Mouse (Mus musculus): ENCODE measurements around the gene Cpa5. TPM values are rescaled to one million over a fixed set of nuclear protein-coding genes. Genes with fewer than 3 reads are reported as not detected.

The Cpa5 gene
- polyA plus RNA-seq, 1 experiment, result not detected

DNA sequence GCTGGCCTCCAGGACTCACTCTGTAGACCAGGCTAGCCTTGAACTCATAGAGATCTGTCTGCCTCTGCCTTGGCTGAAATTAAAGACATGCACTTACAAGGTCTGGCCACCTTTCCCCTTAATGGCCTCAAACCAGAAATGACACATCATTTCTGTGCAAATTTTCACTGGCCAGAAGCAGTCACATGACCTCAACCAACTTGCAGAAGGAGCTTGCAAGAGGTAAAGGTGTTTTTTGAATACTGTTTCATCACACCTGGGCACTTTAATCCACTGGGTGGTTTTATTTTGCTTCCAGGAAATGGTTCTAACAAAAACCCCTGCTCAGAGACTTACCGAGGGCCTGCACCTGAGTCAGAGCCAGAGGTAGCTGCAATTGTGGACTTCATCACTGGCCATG lies 19.2 kb downstream of the Cpa5 start:
- H3K4me3 ChIP-seq, result no peak overlapping the region

GRCm38 (mm10) chr6:30635361-30635862 lies 24.6 kb downstream of the Cpa5 start:
- H3K27me3 ChIP-seq (ENCODE audit: control insufficient read depth, insufficient read depth, insufficient read length), result no peaks in the 10 kb centered on the region
- no peak overlapping the region for H3ac ChIP-seq (ENCODE audit: control insufficient read depth, insufficient read length)
- H3K36me3 ChIP-seq (ENCODE audit: control insufficient read depth, insufficient read depth), result no peaks in the 10 kb centered on the region
- TF ChIP-seq MYOD1 (IDR thresholded peaks at IDR 0.05; ENCODE audit: control insufficient read depth in 1 of 3, insufficient read length in 2 of 3, low read depth in 2 of 3) (peak in 2 of 3 experiments; percentile 21 to 27), POLR2AphosphoS2 (IDR thresholded peaks at IDR 0.05; ENCODE audit: insufficient read length, low read depth) (no peak)
- no peak overlapping the region for H3K4me2 ChIP-seq (ENCODE audit: low read depth)
- no peak overlapping the region for H3K4me3 ChIP-seq
- no peaks in the 10 kb centered on the region for H3K79me2 ChIP-seq (ENCODE audit: control insufficient read depth, insufficient read depth)

More for the DNA sequence above, 19.2 kb downstream of the Cpa5 start:
- Histone ChIP-seq H3ac (ENCODE audit: control insufficient read depth, insufficient read length) (no peak overlapping the region), H3K4me2 (ENCODE audit: low read depth) (no peak overlapping the region), H3K79me2 (ENCODE audit: control insufficient read depth, insufficient read depth) (no peaks in the 10 kb centered on the region), H3K36me3 (ENCODE audit: control insufficient read depth, insufficient read depth) (no peaks in the 10 kb centered on the region), H3K27me3 (ENCODE audit: control insufficient read depth, insufficient read depth, insufficient read length) (no peaks in the 10 kb centered on the region)
- no peak for TF ChIP-seq MYOG (IDR thresholded peaks at IDR 0.05; ENCODE audit: control insufficient read depth in 1 of 3, insufficient read depth in 1 of 3, insufficient read length in 2 of 3, low read depth in 2 of 3)
- TF ChIP-seq TCF12 (IDR thresholded peaks at IDR 0.05; ENCODE audit: insufficient read depth, poor library complexity, severe bottlenecking), result no peak
- no peak for TF ChIP-seq POLR2A (IDR thresholded peaks at IDR 0.05; ENCODE audit: insufficient read length, low read depth)
- TF ChIP-seq POLR2AphosphoS2 (IDR thresholded peaks at IDR 0.05; ENCODE audit: insufficient read length, low read depth), result no peak
- no peak for TF ChIP-seq USF1 (IDR thresholded peaks at IDR 0.05; ENCODE audit: low read depth)
- TF ChIP-seq MYOD1 (IDR thresholded peaks at IDR 0.05; ENCODE audit: control insufficient read depth in 1 of 3, insufficient read length in 2 of 3, low read depth in 2 of 3), result no peak
- TF ChIP-seq TCF3 (IDR thresholded peaks at IDR 0.05; ENCODE audit: insufficient read length, low read depth), result no peak
- TF ChIP-seq CEBPB (IDR thresholded peaks at IDR 0.05; ENCODE audit: insufficient read depth, poor library complexity, severe bottlenecking), result no peak
- no peak for TF ChIP-seq MAX (IDR thresholded peaks at IDR 0.05; ENCODE audit: low read depth)
- TF ChIP-seq E2F4 (IDR thresholded peaks at IDR 0.05; ENCODE audit: insufficient read depth), result no peak
- TF ChIP-seq SRF (IDR thresholded peaks at IDR 0.05; ENCODE audit: control insufficient read depth, insufficient read length, low read depth), result no peak
- TF ChIP-seq REST (IDR thresholded peaks at IDR 0.05; ENCODE audit: insufficient read depth, insufficient read length), result no peak

- no peak for TF ChIP-seq REST (IDR thresholded peaks at IDR 0.05; ENCODE audit: insufficient read depth, insufficient read length)
- TF ChIP-seq TCF3 (IDR thresholded peaks at IDR 0.05; ENCODE audit: insufficient read length, low read depth), result no peak
- TF ChIP-seq CEBPB (IDR thresholded peaks at IDR 0.05; ENCODE audit: insufficient read depth, poor library complexity, severe bottlenecking), result no peak
- no peak for TF ChIP-seq POLR2AphosphoS2 (IDR thresholded peaks at IDR 0.05; ENCODE audit: insufficient read length, low read depth)
- no peak for TF ChIP-seq POLR2A (IDR thresholded peaks at IDR 0.05; ENCODE audit: insufficient read length, low read depth)
- TF ChIP-seq MYOD1 (IDR thresholded peaks at IDR 0.05; ENCODE audit: control insufficient read depth in 1 of 3, insufficient read length in 2 of 3, low read depth in 2 of 3), result no peak
- no peak for TF ChIP-seq MAX (IDR thresholded peaks at IDR 0.05; ENCODE audit: low read depth)
- TF ChIP-seq E2F4 (IDR thresholded peaks at IDR 0.05; ENCODE audit: insufficient read depth), result no peak
- TF ChIP-seq USF1 (IDR thresholded peaks at IDR 0.05; ENCODE audit: low read depth), result no peak
- no peak for TF ChIP-seq SRF (IDR thresholded peaks at IDR 0.05; ENCODE audit: control insufficient read depth, insufficient read length, low read depth)
- TF ChIP-seq TCF12 (IDR thresholded peaks at IDR 0.05; ENCODE audit: insufficient read depth, poor library complexity, severe bottlenecking), result no peak
- no peak for TF ChIP-seq MYOG (IDR thresholded peaks at IDR 0.05; ENCODE audit: control insufficient read depth in 1 of 3, insufficient read depth in 1 of 3, insufficient read length in 2 of 3, low read depth in 2 of 3)
- H3K36me3 ChIP-seq (ENCODE audit: control insufficient read depth, insufficient read depth), result no peaks in the 10 kb centered on the region
These were observed 25.5 kb downstream of the Cpa5 start for GRCm38 (mm10) chr6:30636186-30636842.

DNA sequence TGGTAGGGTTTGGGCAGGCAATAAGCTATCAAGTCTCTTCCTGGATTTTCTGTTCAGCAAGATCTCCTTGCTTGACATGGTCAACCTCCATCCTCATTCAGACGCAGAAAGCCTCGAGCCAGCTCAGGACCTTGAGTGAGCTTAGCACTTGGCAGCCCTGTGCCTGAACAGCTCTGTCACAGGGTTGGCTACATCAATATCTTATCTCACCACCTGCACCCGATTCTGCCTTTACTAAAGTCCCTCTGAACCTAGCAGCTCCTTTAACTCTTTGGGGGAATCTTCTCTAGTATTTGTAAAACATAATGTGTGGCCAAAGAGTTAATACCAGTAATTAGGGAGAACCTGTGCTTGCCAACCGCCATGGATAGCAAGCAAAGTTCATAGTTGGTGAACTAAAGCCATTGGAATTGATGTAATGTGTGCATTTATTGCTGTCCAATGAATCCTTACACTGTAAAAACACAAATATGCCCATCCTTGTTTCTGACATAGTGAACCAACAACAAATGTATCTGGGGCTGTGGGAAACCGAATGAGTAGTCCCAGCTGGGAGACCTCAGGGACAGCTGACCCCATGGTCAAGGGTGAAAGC lies 28.0 kb downstream of the Cpa5 start, which contains the start of gene Cpa1:
TSS of gene Cpa1 (plus strand) at position 545 of the 595 bp plus-strand sequence.
- Histone ChIP-seq H3K4me3 (no peak within 1 kb of the TSS), H3ac (ENCODE audit: control insufficient read depth, insufficient read length) (no peak within 1 kb of the TSS), H3K36me3 (ENCODE audit: control insufficient read depth, insufficient read depth) (no peaks in the 10 kb centered on the region), H3K4me2 (ENCODE audit: low read depth) (no peak within 1 kb of the TSS), H3K27me3 (ENCODE audit: control insufficient read depth, insufficient read depth, insufficient read length) (no peaks in the 10 kb centered on the region), H3K79me2 (ENCODE audit: control insufficient read depth, insufficient read depth) (no peaks in the 10 kb centered on the region)
- no peak for TF ChIP-seq POLR2AphosphoS2 (IDR thresholded peaks at IDR 0.05; ENCODE audit: insufficient read length, low read depth)
- TF ChIP-seq MYOG (IDR thresholded peaks at IDR 0.05; ENCODE audit: control insufficient read depth in 1 of 3, insufficient read depth in 1 of 3, insufficient read length in 2 of 3, low read depth in 2 of 3), result peak in 2 of 3 experiments; percentile 24 to 71
- peak in 1 of 3 experiments; percentile 50 for TF ChIP-seq MYOD1 (IDR thresholded peaks at IDR 0.05; ENCODE audit: control insufficient read depth in 1 of 3, insufficient read length in 2 of 3, low read depth in 2 of 3)

More at GRCm38 (mm10) chr6:30636186-30636842, 25.5 kb downstream of the Cpa5 start:
- Histone ChIP-seq H3K4me3 (no peak overlapping the region), H3ac (ENCODE audit: control insufficient read depth, insufficient read length) (no peak overlapping the region), H3K79me2 (ENCODE audit: control insufficient read depth, insufficient read depth) (no peaks in the 10 kb centered on the region), H3K27me3 (ENCODE audit: control insufficient read depth, insufficient read depth, insufficient read length) (no peaks in the 10 kb centered on the region), H3K4me2 (ENCODE audit: low read depth) (peak overlapping the region; percentile 6)
